Mouse (Mus musculus): ENCODE results near the gene Mfsd9.
A peak's percentile ranks its signal among the peaks of the same experiment; 100 is the strongest.
"Not testable (repeated sequence)": the region's sequence is repeated elsewhere in the genome, so short reads cannot be mapped to it uniquely, and the experiment has no call there.

The Mfsd9 gene

GRCm38 (mm10) chr1:40783450-40783849 lies 7.0 kb downstream of the Mfsd9 start:
- no peak for DNase-seq (ENCODE audit: low spot score in 2 of 2)

DNA sequence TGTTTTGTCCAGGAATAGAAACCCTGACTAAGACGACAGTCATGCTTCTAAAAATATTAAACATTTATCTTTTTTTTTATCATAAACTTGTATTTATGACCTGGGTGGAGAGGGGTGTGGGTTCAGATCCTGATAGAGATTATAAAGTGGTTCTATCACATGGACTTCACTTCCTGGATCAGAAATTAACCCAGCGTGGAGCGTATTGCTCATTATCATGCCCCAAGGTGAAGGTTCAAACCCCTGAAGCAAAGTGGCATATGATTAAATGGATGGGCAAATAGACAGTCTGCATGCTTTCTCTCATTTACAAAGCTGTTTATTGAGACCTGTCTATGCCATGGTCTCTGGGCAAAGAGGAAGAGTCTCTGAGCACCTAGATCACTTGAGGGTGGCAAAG lies 13.7 kb downstream of the Mfsd9 start:
- DNase-seq (ENCODE audit: low spot score in 2 of 2): no peak

GRCm38 (mm10) chr1:40776102-40776501 lies 14.4 kb downstream of the Mfsd9 start:
- DNase-seq (ENCODE audit: low spot score in 2 of 2): no peak

GRCm38 (mm10) chr1:40774040-40774439 lies 16.4 kb downstream of the Mfsd9 start:
- DNase-seq (ENCODE audit: low spot score in 2 of 2): no peak

DNA sequence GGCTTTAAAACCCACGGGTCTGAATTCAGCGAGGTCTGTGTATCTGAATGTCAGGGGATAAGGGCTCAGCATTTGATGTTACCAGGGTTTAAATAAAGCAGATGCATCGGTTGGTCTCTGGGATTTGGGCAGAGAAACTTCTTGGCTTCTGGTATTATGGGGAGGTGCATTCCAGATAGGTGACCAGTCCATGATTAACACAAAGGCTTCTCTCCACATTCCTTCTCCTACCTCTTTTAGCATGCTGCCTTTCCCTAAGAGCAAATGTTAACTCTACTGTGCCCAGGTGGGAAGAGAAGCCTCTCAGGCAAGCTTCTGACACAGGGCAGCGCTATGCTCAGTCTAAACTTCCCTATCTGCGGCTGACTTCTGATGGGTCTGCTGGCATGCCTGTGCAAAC lies 17.3 kb downstream of the Mfsd9 start:
- no peak for DNase-seq (ENCODE audit: low spot score in 2 of 2)

DNA sequence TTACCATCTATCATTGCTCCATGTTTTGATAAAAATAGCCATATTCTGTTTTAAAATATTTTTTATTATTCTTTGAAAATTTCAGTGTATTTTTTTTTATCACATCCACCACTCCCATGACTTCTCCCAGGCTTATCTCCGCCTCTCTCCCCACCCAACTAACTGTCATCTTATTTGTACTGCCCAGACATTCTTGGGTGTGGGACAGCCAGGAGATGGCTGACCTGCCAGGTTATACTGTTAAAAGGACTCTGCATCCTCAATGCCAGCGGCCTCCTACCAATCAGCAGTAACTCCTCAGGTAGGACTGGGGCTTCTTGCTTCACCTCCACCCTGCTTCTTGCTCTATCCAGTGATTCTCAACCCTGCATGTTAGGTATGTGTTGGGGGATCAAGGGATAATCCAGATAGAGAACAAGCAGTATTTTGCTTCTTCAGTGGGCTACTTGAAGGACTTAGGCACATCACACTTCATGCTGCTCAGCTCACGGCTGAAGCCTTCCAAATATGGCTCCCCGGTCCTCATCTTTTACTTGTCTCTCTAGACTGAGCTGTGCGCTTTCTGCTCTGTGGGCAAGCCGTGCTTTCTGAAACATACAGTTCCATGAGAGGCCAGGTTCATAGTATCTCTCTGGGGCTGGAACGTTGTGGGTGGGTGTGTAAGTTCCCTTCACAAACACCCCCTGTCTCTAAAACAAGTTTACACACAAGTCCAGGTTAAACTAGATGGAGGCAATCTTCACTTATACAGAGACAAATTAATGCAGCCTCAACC lies 19.1 kb downstream of the Mfsd9 start:
- no peak for DNase-seq (ENCODE audit: low spot score in 2 of 2)

DNA sequence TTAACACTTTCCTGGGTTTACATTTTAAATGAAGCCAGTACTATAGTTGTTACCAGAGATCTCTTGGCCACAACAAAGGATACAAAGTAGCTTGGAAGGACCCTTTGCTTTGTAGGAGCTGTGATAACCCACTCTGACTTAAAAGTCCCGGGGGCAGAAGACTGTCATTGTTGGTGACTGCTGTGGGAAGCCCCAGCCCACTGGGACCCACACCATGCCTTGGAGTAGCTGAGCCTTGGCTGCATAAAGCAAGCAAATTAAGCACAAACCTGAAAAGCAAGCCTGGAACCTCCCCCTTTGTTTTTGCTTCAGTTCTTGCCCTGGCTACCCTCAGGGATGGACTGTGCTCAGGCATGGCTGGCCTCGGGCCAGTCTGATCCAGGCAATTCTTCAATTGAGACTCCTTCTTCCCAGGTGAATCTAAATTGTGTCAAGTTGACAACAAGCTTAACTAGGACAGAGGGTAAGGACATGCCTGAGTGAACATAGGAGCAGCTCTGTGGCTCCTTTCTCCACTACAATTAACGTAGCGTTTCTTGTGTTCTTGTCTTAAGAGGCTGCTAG lies 21.1 kb downstream of the Mfsd9 start:
- no peak for DNase-seq (ENCODE audit: low spot score in 2 of 2)

DNA sequence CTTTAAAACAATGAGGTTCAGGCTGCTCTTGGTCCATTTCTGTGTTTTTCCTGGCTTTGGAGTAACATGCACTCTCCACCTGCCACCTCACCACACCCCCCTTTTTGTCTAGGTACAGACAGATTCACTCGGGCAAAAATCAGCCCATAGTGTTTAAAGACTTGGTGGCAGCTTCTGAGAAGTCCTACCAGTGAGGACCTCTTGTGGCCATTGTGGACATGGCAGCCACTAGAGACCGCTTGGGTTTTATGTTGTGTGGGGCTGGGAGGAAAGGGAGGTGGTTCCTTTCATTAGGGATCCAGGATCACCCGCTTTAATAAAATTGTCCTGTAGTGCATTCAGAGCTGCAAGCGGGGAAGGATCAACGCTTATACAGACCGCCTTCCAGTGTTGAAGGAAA lies 21.9 kb downstream of the Mfsd9 start:
- DNase-seq (ENCODE audit: low spot score in 2 of 2): peak in 1 of 2 experiments; percentile 30

DNA sequence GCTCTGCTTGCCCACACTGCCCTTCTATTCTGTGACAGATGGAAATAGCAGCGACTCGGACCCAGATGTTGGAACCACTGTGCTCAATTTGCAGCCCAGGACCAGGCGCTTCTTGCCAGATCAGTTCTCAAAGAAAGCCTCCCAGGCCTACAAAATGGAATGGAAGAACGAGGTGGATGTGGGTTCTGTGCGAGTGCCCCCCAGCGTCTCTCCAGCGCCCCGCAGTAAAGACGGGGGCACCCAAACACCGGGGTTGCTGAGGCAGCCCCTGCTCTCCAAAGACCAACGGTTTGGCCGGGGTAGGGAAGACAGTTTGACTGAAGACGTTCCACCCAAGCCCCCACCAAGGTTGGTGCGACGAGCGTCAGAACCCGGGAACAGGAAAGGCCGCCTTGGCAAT lies 22.9 kb downstream of the Mfsd9 start:
- no peak for DNase-seq (ENCODE audit: low spot score in 2 of 2)

DNA sequence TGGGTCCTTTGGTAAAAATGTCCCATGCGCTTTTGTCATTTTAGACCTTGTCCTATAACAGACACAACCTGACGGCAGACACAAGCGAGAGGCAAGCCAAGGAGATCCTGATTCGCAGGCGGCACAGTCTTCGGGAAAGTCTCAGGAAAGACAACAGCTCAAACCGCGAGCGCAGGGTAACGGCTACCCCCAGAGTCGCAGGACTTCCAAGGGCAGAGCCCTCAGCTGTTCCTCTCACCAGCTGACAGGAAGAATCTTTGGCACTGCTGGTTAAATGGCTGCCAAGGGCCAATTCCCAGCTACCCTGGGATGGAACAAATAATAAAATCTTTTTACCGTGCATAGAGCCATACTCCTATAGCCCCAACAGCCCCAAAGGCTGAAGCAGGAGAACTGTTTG lies 25.0 kb downstream of the Mfsd9 start:
- DNase-seq (ENCODE audit: low spot score in 2 of 2): no peak

- DNase-seq (ENCODE audit: low spot score in 2 of 2): no peak
Measured at GRCm38 (mm10) chr1:40764701-40765275, 25.7 kb downstream of the Mfsd9 start.

GRCm38 (mm10) chr1:40764042-40764441 lies 26.4 kb downstream of the Mfsd9 start:
- DNase-seq (ENCODE audit: low spot score in 2 of 2): no peak

GRCm38 (mm10) chr1:40759751-40760445 lies 30.6 kb downstream of the Mfsd9 start:
- no peak for DNase-seq (ENCODE audit: low spot score in 2 of 2)

GRCm38 (mm10) chr1:40746089-40746488 lies 44.4 kb downstream of the Mfsd9 start:
- DNase-seq (ENCODE audit: low spot score in 2 of 2): no peak

- DNase-seq (ENCODE audit: low spot score in 2 of 2): no peak
Measured at GRCm38 (mm10) chr1:40740739-40741138, 49.7 kb downstream of the Mfsd9 start.

- not testable (repeated sequence) for DNase-seq (ENCODE audit: low spot score in 2 of 2)
Measured at GRCm38 (mm10) chr1:40738246-40738645, 52.2 kb downstream of the Mfsd9 start.

DNA sequence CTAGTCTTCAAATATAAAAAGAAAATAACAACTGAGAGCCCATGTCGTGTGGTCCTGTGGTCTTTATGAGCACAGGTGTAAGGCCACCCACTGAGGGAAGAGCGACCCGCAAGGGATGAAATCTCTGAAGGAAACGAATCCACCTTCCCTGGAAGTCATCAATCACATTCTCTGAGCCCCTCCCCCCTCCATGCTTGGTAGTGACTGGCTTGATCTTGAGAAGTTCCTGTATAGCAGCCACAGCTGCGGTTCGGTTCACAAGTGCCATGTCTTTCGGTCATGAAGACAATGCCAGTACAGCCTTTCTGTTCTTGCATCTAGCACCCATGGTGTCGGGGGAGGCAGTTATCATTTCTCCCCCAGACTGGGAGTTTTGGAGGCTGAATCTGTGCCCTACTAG lies 52.8 kb downstream of the Mfsd9 start:
- DNase-seq (ENCODE audit: low spot score in 2 of 2): no peak

DNA sequence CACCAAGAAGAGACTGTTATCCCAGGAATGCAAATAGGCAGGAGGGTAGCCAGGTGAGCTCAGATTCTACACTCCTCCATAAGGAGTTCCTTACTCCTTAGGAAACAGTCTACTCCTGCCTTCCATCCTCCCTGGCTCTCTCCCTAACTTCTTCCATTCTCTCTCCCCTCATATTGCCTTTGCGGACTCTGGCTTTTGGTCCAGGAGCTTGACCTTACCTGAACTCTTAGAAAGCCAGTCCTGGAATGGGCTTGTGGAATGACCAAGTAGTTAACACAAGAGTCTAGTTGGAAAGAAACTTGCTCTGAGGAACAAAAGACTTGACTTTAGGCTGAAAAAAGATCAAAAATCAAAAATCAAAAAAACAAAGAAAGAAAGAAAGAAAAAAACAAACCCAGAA lies 61.9 kb downstream of the Mfsd9 start:
- DNase-seq (ENCODE audit: low spot score in 2 of 2): no peak

- DNase-seq (ENCODE audit: low spot score in 2 of 2): no peak
Measured at GRCm38 (mm10) chr1:40727404-40727803, 63.1 kb downstream of the Mfsd9 start.

GRCm38 (mm10) chr1:40726051-40726450 lies 64.4 kb downstream of the Mfsd9 start:
- no peak for DNase-seq (ENCODE audit: low spot score in 2 of 2)

All from left cerebral cortex, adult 9 months (tissue).